Mouse (Mus musculus) left cerebral cortex, postnatal 25 days (tissue): ENCODE data around the gene Cacfd1. TPM values are rescaled to one million over a fixed set of nuclear protein-coding genes. Genes with fewer than 3 reads are reported as not detected.

Experiments
- DNase-seq, 2 experiments: peaks; one replicate each; pipeline ENCODE4 v3.0.0; 2022; ENCODE audit warnings: low spot score in 2 of 2, mixed read lengths in 1 of 2
- intact Hi-C: fragments of 180-260 bp; cut with DNase I; formaldehyde crosslinking; loops from one replicate; pipeline ENCODE4 v1.15.1; 2025
- total RNA-seq, 2 experiments: library from RNA; stranded (reverse); gene quantifications; 2 replicates each; pipeline ENCODE4 v1.2.3; 2021

Cacfd1 gene
- 10 to 100 TPM; 44.1 to 45.9 TPM for total RNA-seq

DNA sequence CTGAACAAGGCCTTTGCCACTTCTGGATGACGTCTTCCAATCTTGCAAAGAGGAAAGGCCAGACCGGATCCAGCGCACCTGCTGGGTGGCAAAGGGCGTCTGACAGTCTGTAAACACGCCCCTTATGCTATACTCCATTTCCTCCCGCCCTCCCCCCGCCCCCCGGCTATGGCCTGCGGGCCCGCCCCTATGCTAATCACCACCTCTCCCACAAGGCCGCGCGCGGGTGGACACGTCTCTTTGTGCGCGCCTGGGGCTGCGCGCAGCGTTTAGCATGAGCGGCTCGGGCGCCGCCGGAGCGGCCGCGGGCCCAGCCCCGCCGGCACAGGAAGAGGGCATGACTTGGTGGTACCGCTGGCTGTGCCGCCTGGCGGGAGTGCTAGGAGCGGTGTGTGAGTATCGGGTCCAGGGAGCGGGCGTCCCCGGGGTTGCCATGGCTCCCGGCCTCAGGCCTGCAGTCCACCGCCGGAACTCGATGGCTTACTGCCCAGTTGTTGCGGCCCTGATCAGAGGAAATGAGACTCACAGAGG is at the start of gene Cacfd1:
Gene Cacfd1, plus strand, starts transcription at position 213 of the 531 bp plus-strand sequence.
- DNase-seq = peak; percentile 88
- intact Hi-C loops = loop anchor here (1.0 to 5.0 kb wide), 3 partner anchors 45 to 97 kb away; partner anchors contain the start of genes Med22, Rexo4, Rpl7a and Stkld1

- intact Hi-C loops = no loop called here
- DNase-seq = no peak
Observed at GRCm38 (mm10) chr2:26960756-26961155, 49.0 kb upstream of the Cacfd1 start.

DNA sequence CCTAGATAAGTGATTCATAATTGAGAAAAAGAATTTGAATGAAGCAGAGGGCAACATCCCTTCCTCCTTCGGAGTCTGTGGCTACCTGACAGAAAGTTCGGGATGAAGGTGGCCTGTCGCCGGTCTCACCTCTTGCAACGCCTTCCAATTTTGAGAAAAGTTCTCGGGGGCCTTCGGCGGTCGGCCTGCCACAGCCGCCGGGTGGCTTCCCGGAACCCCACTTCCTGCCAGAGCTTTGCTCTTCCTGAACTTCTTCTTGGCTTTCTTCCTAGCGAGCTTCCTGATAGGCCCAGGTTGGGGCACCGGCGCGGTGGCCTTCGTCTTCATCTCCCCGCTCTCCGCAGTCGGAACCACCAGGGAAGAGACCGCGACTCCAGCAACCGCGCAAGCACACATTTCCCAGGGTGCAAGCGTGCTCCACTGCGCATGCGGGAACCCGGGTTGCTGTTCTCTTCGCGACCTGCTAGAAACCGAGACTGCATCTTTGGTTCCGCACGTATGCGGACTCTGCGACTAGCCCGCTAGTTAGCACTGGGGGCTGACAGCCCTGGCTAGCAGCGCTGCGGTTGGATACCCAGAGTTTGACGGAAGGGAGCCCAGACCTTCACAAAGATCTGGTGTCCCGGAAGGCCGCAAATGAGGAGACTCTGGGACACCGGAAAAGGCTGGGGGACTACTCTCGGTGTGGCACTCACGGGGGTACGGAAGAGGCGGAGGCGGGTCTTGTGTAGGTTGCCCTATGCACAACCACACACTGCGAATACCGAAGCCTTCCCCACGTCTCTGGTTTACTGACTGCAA is 45.6 kb upstream of the Cacfd1 start, which contains the start of gene Rexo4:
Gene Rexo4, minus strand, starts transcription at position 464 of the 801 bp plus-strand sequence.
- DNase-seq = peak; percentile 93 to 98
- intact Hi-C loops = loop anchor here (1.0 kb wide), 2 partner anchors 31 to 45 kb away; partner anchors contain the start of genes Cacfd1 and Surf4

- no peak for DNase-seq
- intact Hi-C loops = loop anchor here (1.0 kb wide), 2 partner anchors 32 to 44 kb away; partner anchors contain the start of genes Cacfd1 and Surf4
Observed at GRCm38 (mm10) chr2:26964724-26965370, 44.9 kb upstream of the Cacfd1 start.

- intact Hi-C loops = no loop called here
- no peak for DNase-seq
Observed at GRCm38 (mm10) chr2:26967262-26967661, 42.5 kb upstream of the Cacfd1 start.

DNA sequence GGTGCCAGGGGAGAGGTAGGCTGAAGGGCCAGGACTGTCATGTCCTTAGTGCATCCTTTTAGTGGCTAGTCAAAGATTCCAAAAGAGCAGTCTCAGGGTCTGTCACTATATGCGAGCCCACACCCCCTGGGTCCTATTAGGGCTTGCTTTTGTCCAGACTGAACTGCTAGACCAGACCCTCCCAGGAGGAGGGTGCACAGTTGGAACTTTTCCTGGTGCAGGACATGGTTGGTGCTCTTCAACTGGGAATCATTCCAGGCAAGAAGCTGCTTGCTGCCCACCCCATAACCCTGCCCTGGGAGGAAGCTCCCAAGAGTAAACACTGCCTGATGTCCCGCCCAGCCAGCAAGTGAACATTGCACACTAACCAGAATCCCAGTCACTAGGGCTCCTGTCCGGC is 36.6 kb upstream of the Cacfd1 start, which contains the start of gene Adamts13:
Gene Adamts13, plus strand, starts transcription at position 301 of the 400 bp plus-strand sequence.
- intact Hi-C loops = no loop called here
- DNase-seq = no peak

- intact Hi-C loops = no loop called here
- no peak for DNase-seq
Observed at GRCm38 (mm10) chr2:26973960-26974359, 35.8 kb upstream of the Cacfd1 start.

DNA sequence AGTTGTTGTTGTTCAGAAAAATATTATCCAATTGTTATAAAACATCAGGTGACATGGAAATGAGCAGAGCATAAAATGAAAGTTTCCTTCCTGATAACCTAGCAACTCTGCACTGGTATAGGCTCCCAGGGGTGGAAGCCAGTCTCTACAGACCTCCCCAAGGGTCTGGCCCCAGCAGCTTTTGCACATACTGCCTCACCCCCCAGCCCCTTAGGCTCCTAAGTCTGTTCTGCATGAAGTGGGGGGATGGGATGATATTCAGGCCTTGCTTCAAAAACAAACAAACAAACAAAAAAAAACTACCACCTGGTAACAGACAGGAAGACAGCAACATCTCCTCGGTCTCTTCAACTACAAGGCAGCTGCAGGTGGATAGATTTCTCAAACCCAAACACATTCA is 29.4 kb upstream of the Cacfd1 start:
- no peak for DNase-seq
- intact Hi-C loops = no loop called here

DNA sequence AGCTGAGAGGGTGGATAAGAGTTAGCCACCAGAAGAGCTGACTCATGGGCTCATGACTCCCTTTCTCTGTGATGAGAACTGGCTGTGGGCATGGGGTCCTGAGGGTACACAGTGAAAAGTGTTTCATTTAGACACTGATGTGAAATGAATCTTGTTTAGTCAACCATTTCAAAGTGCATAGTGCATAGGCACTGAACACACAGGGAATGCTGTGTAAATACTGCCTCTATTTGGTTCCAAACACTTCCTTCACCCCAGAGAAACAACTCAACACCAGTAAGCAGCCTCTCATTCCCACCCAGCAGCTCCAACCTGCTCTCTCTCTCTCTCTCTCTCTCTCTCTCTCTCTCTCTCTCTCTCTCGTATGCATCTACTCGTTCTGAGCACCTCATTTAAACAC is 25.5 kb upstream of the Cacfd1 start:
- DNase-seq = no peak
- intact Hi-C loops = no loop called here

GRCm38 (mm10) chr2:26984640-26985039 is 25.1 kb upstream of the Cacfd1 start:
- intact Hi-C loops = no loop called here
- no peak for DNase-seq

DNA sequence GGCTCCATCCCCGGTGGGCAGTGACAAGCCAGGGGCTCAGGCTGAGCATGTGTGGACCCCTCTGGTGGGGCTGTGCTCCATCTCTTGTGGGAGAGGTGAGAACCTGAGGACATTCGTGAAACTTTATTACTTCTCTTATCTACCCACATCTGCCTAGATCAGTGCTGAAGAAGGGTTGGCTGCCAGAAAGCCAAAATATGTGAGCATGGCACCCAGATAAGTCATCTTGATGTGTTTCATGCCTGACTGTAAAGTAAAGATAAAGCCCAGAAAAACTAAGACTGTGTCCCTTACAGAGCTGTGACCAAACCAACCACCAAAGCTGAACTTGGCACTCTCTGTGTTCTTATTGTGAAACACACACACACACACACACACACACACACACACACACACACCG is 15.8 kb upstream of the Cacfd1 start:
- intact Hi-C loops = no loop called here
- DNase-seq = no peak

DNA sequence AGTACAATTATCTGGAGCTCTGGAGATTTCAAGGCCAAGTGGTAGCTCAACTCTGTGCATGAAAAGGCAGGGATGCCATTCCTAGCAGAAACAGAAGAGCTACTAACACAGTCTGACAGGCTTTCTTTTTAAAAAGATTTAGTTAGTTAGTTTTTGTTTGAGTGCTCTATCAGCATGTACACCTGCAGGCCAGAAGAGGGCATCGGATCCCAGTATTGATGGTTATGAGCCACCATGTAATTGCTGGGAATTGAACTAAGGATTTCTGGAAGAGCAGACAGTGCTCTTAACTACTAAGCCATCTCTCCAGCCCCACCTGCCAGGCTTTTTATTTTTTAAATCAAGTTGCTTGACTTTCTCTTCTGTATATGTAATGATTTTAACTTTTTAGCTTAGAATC is 12.2 kb upstream of the Cacfd1 start:
- intact Hi-C loops = no loop called here
- no peak for DNase-seq

GRCm38 (mm10) chr2:26997993-26998392 is 11.7 kb upstream of the Cacfd1 start:
- no peak for DNase-seq
- intact Hi-C loops = no loop called here

GRCm38 (mm10) chr2:27006255-27006654 is 3.5 kb upstream of the Cacfd1 start:
- intact Hi-C loops = no loop called here
- peak in 1 of 2 experiments; percentile 81 for DNase-seq

DNA sequence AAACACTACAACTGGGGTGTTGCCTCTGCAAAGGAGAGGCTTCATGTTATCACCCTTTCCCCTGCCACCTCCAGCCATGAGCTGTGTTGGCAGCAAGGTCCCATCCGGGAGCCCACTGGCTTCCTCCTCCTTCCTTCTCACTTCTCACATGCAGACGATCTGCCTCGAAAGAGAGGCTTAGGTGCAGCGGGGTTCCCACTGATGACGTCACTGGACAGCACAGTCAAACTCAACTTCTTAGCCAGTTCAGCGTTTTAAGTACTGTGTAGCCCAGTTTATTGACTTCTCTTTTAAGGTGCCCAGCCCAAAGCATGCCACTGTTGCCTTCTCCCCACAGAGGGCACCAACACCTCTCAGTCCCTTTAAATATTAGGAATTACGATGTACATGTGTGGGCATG is 2.0 kb upstream of the Cacfd1 start:
- intact Hi-C loops = no loop called here
- DNase-seq = no peak

GRCm38 (mm10) chr2:27017802-27018201 is 8.1 kb downstream of the Cacfd1 start:
- DNase-seq = peak; percentile 71 to 78
- intact Hi-C loops = loop anchor here (1.0 kb wide), 1 partner anchor 20 kb away; no protein-coding TSS in a partner anchor

DNA sequence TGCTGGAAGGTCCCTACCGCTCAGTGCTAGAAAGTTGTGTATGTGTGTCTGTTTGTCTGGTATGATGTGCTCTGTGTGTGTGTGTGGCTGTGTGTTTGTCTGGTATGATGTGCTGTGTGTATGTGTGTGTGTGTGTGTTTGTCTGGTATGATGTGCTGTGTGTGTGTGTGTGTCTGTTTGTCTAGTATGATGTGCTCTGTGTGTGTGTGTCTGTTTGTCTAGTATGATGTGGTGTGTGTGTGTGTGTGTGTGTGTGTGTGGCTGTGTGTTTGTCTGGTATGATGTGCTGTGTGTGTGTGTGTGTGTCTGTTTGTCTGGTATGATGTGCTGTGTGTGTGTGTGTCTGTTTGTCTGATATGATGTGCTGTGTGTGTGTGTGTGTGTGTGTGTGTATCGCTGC is 9.8 kb downstream of the Cacfd1 start:
- intact Hi-C loops = no loop called here

GRCm38 (mm10) chr2:27021103-27021502 is 11.4 kb downstream of the Cacfd1 start:
- intact Hi-C loops = loop anchor here (10.0 kb wide), 1 partner anchor 386 kb away; no protein-coding TSS in a partner anchor
- no peak for DNase-seq

More for the DNA sequence above, 9.8 kb downstream of the Cacfd1 start:
- no peak for DNase-seq

DNA sequence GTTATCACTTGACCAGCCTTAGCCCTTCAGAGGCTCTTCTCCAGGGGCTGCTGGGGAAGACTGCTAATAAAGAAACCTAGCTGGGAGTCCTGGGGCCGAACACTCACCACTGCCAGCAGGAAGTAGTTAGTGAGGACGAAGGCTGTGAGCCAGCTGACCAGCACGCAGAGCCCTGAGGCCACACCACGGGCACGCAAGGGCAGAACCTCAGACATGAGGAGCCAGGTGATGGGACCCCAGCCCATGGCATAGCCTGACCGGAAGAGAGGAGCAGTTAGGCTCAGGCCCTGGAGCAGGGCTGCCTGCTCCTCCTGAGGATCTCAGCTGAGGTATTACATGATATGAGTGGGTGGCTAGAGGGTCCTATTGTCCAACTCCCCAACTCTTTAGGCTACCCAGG is 12.9 kb downstream of the Cacfd1 start:
- intact Hi-C loops = loop anchor here (10.0 kb wide), 1 partner anchor 388 kb away; no protein-coding TSS in a partner anchor
- DNase-seq = no peak

- intact Hi-C loops = loop anchor here (10.0 kb wide), 1 partner anchor 389 kb away; no protein-coding TSS in a partner anchor
- no peak for DNase-seq
Observed at GRCm38 (mm10) chr2:27024136-27024535, 14.4 kb downstream of the Cacfd1 start.
